Mouse (Mus musculus) cerebellum, adult 2 months (tissue): ENCODE data around the gene Ccdc146. TPM values are rescaled to one million over a fixed set of nuclear protein-coding genes. Genes with fewer than 3 reads are reported as not detected.

Experiments
- DNase-seq, 2 experiments: peaks; one replicate each; pipeline ENCODE4 v3.0.0; 2021
- H3K27ac ChIP-seq: fragments of 200-500 bp; 2 replicates; pipeline ENCODE4 v1.5.1; 2012; ENCODE audit warnings: low read length, control low read depth, inconsistent platforms; ENCODE audit not compliant: insufficient read depth
- H3K27me3 ChIP-seq: fragments of 200-500 bp; 2 replicates; pipeline ENCODE4 v1.6.1; 2012; ENCODE audit warnings: inconsistent platforms, mild to moderate bottlenecking, low read length, moderate library complexity; ENCODE audit not compliant: control insufficient read depth, insufficient read depth
- H3K4me1 ChIP-seq: fragments of 200-500 bp; 2 replicates; pipeline ENCODE4 v1.6.1; 2011; ENCODE audit warnings: low read length; ENCODE audit not compliant: control insufficient read depth, insufficient read depth
- H3K4me3 ChIP-seq: fragments of 200-500 bp; replicated peaks from 2 replicates; pipeline ENCODE3; 2011; ENCODE audit warnings: mild to moderate bottlenecking, low read depth, low read length, control low read depth; ENCODE audit not compliant: insufficient read depth
- CTCF ChIP-seq: fragments of 200-500 bp; IDR thresholded peaks from 2 replicates; pipeline ENCODE4 v1.5.1; 2011; ENCODE audit warnings: low read depth, mild to moderate bottlenecking, control low read depth, low read length, moderate library complexity, borderline replicate concordance; ENCODE audit not compliant: insufficient read depth
- POLR2A ChIP-seq: fragments of 200-500 bp; IDR thresholded peaks from 2 replicates; pipeline ENCODE4 v1.6.1; 2011; ENCODE audit warnings: low read length, control low read depth, borderline replicate concordance; ENCODE audit not compliant: insufficient read depth
- WGBS: fragments of 180-500 bp; shearing (Covaris S2); methylation state at CpG from one replicate; pipeline ENCODE4 v1.1.7; 2018; 5-methylcytosine and 5-hydroxymethylcytosine counted together
- polyA plus RNA-seq: library from polyadenylated mRNA; depleted of rRNA; stranded (reverse); fragments of >200 nt; gene quantifications from 2 replicates; pipeline ENCODE4 v1.2.3, GENCODE M21; 2012

The Ccdc146 gene
- polyA plus RNA-seq, 1 experiment: 0.33 TPM

DNA sequence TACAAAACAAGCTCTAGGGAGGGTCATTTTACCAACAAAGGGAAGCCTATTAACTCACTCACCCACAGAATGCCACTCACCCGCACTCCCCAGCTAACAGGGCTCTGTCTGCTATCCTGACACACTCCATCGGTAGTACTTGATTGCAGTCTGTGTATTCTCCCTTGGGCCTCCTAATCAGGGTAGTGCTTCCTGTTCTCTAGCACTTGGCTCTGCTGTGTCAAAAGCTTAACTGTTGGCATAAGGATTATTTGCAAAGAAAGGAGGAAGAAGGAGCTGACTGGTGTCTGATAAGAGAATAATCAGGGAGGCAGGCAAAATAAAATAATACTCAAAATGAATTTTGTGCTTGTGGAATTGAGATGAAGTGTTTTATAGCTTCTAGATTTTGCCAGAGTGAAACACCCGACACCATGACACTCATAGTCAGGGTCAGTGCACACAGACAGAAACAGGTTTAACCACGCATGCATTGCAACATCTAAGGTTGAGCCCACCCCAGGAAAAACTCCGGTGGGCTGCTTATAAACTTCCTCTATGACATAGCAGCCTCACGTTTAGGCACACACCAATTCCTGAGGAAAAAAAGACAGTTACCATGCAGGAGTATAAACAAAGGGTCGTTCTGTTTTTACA is 29.2 kb downstream of the Ccdc146 start:
- Histone ChIP-seq H3K4me1 (no peaks in the 10 kb centered on the region), H3K27me3 (no peaks in the 10 kb centered on the region), H3K27ac (no peak overlapping the region), H3K4me3 (no peak overlapping the region)
- DNase-seq: no peak
- 56% methylated on average over 7 of the region's 7 CpGs for WGBS
- no peak for TF ChIP-seq POLR2A
- no peak for TF ChIP-seq CTCF

DNA sequence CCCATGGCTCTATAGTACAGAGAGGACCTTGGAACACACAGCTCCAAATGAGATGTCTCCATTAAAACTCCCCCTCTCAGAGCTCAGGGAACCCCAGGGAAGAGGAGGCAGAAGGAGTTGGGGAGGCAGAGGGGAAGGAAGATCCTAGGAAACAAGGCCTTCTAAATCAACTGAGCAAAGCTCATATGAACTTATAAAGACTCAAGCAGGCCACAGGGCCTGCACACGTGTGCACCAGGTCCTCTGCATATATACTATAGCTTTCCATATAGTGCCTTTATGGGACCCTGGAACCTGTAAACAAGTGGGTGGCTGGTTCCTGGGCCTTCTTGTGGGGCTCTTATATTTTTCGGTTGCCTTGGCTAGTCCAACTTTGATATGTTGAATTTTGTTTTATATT is 29.9 kb downstream of the Ccdc146 start:
- no peak for DNase-seq
- H3K27ac ChIP-seq: no peak overlapping the region
- H3K27me3 ChIP-seq: no peaks in the 10 kb centered on the region
- 77% methylated on average over 2 of the region's 2 CpGs for WGBS
- TF ChIP-seq POLR2A: no peak
- no peak for TF ChIP-seq CTCF
- no peaks in the 10 kb centered on the region for H3K4me1 ChIP-seq
- no peak overlapping the region for H3K4me3 ChIP-seq

DNA sequence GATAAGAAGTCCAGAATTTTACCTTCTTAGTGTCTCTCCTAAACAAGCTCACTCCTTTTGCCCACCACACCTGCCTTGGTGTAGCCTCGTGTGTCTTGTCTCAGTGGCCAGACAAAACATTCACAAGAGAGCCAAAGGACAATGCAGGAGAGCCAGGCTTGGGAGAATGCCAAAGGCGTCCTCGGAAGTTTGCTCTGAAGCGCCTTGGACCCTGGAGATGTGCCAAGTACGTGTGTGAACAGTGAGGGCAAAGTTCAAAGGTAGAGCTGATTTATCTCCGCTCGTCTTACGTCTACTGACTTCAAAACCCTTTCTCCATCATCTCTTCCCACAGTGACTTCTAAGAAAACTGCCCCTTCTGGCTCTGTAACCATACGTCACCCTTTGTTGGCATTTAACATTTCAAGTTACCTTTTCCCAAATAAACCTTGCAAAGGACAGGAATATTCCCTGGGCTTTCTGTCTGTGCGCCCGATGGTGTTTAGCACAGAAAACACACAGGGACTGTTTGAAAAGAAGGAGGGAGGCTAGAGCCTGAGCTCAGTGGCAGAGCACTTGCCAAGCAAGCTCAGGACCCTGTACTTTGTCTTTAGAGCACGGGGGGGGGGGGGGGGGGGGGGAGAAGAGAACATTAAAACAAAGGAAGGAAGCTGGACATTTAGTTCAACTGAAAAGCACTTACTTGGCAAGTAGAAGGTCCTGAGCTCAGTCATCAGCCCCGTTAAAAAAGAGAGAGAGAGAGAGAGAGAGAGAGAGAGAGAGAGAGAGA is 32.7 kb downstream of the Ccdc146 start:
- no peak for TF ChIP-seq CTCF
- DNase-seq: no peak
- WGBS: 30% methylated on average over 13 of the region's 13 CpGs
- Histone ChIP-seq H3K4me3 (no peak overlapping the region), H3K27me3 (no peaks in the 10 kb centered on the region), H3K4me1 (no peaks in the 10 kb centered on the region), H3K27ac (no peak overlapping the region)

DNA sequence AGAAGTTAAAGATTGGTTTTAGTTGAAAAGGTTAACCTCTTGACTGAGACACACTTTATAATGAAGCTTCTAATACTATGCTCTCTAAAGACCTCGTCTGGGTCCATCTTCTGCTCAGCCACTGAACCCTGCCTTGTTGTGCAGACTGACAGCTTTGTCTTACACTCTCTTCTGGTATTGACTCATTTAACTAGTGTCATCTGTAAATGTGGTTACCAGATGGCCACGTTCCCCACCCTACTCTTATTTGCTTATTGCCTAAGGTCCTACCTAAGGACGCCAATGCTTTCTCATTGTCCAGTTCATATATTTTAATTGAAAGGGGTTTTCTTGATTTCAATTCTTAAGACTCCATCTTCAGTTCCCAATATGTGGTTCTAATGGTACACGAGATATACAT is 35.6 kb downstream of the Ccdc146 start:
- H3K27me3 ChIP-seq: no peaks in the 10 kb centered on the region
- H3K27ac ChIP-seq: no peak overlapping the region
- H3K4me3 ChIP-seq: no peak overlapping the region
- no peak for DNase-seq
- 90% methylated on average over 4 of the region's 4 CpGs for WGBS
- H3K4me1 ChIP-seq: no peaks in the 10 kb centered on the region
- TF ChIP-seq CTCF: no peak
- TF ChIP-seq POLR2A: no peak

DNA sequence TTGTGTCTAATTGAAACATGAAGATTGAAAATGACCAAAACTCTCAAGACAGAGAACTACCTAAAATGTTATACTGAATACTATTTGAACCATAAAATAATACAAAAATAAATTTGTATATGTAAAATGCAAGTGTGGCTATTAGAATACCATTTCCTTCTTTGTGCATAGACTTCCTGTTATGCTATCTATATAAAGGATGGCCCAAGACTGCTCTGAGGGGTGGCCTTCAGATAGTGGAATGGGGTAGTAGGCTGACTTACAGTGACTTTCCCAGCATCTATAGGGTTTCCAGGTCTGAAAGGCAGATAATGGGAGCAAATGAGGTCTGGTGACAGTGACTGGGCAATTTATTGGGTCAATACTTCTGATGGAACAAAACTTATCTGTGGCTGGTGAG is 37.1 kb downstream of the Ccdc146 start:
- no peak for DNase-seq
- TF ChIP-seq POLR2A: no peak
- TF ChIP-seq CTCF: no peak

DNA sequence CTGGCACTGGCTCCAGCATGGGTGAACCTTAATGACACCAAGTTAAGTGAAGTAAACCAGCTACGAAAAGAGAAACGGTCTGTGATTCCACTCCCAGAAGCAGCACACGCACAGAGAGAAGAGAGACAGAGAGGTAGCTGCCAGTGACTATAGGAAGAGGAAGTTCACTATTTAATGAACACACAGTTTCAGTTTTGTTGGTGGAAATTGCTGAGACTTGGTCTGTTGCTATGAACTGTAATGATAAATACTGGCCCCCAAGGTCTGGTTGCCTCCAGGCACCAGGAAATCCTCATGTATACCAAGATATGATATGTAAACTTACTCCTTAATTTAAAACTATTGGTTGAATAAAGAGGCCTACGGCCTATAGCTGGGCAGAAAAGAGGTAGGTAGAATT is 38.0 kb downstream of the Ccdc146 start:
- TF ChIP-seq POLR2A: no peak
- no peak for TF ChIP-seq CTCF
- Histone ChIP-seq H3K27me3 (no peaks in the 10 kb centered on the region), H3K4me1 (no peaks in the 10 kb centered on the region), H3K4me3 (no peak overlapping the region), H3K27ac (no peak overlapping the region)
- no peak for DNase-seq
- WGBS: 87% methylated on average over 4 of the region's 4 CpGs

More for the DNA sequence above, 37.1 kb downstream of the Ccdc146 start:
- H3K27ac ChIP-seq: no peak overlapping the region
- no peaks in the 10 kb centered on the region for H3K27me3 ChIP-seq
- no peaks in the 10 kb centered on the region for H3K4me1 ChIP-seq
- no peak overlapping the region for H3K4me3 ChIP-seq

DNA sequence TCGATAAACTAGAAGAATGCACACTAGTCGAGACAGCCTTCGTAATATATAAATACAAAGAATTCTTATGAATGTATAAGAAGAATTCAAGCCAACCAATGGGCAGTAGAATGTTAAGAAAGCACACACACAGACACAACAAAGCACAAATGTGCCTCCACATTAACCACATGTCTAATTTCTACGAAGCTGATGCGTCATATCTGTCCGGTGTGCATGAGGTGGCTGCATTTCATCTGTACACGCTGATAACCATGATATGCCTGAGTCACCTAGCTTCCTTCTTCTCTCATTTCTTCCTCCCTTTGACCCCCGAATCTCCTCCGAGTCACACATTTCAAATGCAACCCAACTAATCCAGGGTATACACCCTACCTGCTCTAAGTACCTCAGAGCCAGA is 39.5 kb downstream of the Ccdc146 start:
- whole genome bisulfite sequencing: 95% methylated on average over 9 of the region's 9 CpGs
- no peak for DNase-seq
- H3K4me1 ChIP-seq: no peaks in the 10 kb centered on the region
- no peak overlapping the region for H3K27ac ChIP-seq
- no peaks in the 10 kb centered on the region for H3K27me3 ChIP-seq
- no peak for TF ChIP-seq POLR2A
- no peak for TF ChIP-seq CTCF
- no peak overlapping the region for H3K4me3 ChIP-seq
